Mouse (Mus musculus) layer of hippocampus, adult 8-10 months (tissue): ENCODE data around the gene Cox4i2. TPM values are rescaled to one million over a fixed set of nuclear protein-coding genes. Genes with fewer than 3 reads are reported as not detected.

Source experiments
- DNase-seq, 2 experiments: peaks; one replicate each; pipeline ENCODE4 v3.0.0; 2022; ENCODE audit warnings: low spot score in 2 of 2
- total RNA-seq, 4 experiments: library from RNA; stranded (reverse); gene quantifications; 2 replicates each; pipeline ENCODE4 v1.2.4; 2022

Cox4i2 gene
- total RNA-seq, 4 experiments from 2014 or later, result 0.92 to 2.4 (median 2.2) TPM

- no peak for DNase-seq
Measured at GRCm38 (mm10) chr2:152767618-152768271, 13.8 kb downstream of the Cox4i2 start.

- DNase-seq, result no peak
Measured at GRCm38 (mm10) chr2:152769677-152770076, 15.7 kb downstream of the Cox4i2 start.

GRCm38 (mm10) chr2:152771571-152771970 lies 17.6 kb downstream of the Cox4i2 start:
- no peak for DNase-seq

GRCm38 (mm10) chr2:152772231-152772630 lies 18.3 kb downstream of the Cox4i2 start:
- DNase-seq, result no peak

GRCm38 (mm10) chr2:152775357-152775756 lies 21.4 kb downstream of the Cox4i2 start:
- DNase-seq, result no peak

GRCm38 (mm10) chr2:152776019-152776418 lies 22.0 kb downstream of the Cox4i2 start:
- DNase-seq, result no peak

- DNase-seq, result peak; percentile 82 to 87
Measured at GRCm38 (mm10) chr2:152776435-152776834, 22.5 kb downstream of the Cox4i2 start.

- no peak for DNase-seq
Measured at GRCm38 (mm10) chr2:152777081-152777480, 23.1 kb downstream of the Cox4i2 start.

GRCm38 (mm10) chr2:152780466-152780865 lies 26.5 kb downstream of the Cox4i2 start:
- DNase-seq, result no peak

- no peak for DNase-seq
Measured at GRCm38 (mm10) chr2:152781031-152781711, 27.2 kb downstream of the Cox4i2 start.

- no peak for DNase-seq
Measured at GRCm38 (mm10) chr2:152782656-152783055, 28.7 kb downstream of the Cox4i2 start.

GRCm38 (mm10) chr2:152783241-152783640 lies 29.3 kb downstream of the Cox4i2 start:
- DNase-seq, result no peak

GRCm38 (mm10) chr2:152784640-152785039 lies 30.7 kb downstream of the Cox4i2 start:
- DNase-seq, result no peak

GRCm38 (mm10) chr2:152785446-152786350 lies 31.7 kb downstream of the Cox4i2 start:
- DNase-seq, result peak; percentile 80 to 82

- DNase-seq, result no peak
Measured at GRCm38 (mm10) chr2:152787136-152787535, 33.2 kb downstream of the Cox4i2 start.

GRCm38 (mm10) chr2:152787543-152787942 lies 33.6 kb downstream of the Cox4i2 start:
- DNase-seq, result no peak

GRCm38 (mm10) chr2:152788892-152789421 lies 35.0 kb downstream of the Cox4i2 start:
- DNase-seq, result no peak

GRCm38 (mm10) chr2:152789591-152789999 lies 35.6 kb downstream of the Cox4i2 start:
- no peak for DNase-seq

- no peak for DNase-seq
Measured at GRCm38 (mm10) chr2:152792461-152792860, 38.5 kb downstream of the Cox4i2 start.

GRCm38 (mm10) chr2:152793381-152793780 lies 39.4 kb downstream of the Cox4i2 start:
- no peak for DNase-seq

GRCm38 (mm10) chr2:152794281-152794827 lies 40.4 kb downstream of the Cox4i2 start:
- DNase-seq, result no peak
